Mouse (Mus musculus): ENCODE measurements around the gene Ppp2r3a. TPM values are rescaled to one million over a fixed set of nuclear protein-coding genes. Genes with fewer than 3 reads are reported as not detected.

Gene Ppp2r3a
- polyA plus RNA-seq, 1 experiment: 14.3 TPM

GRCm38 (mm10) chr9:101262815-101263214 lies 11.2 kb upstream of the Ppp2r3a start:
- H3K36me3 ChIP-seq (ENCODE audit: control insufficient read depth, insufficient read depth, low read length, poor library complexity, severe bottlenecking): no peaks in the 10 kb centered on the region
- TF ChIP-seq CTCF (IDR thresholded peaks at IDR 0.05; ENCODE audit: low read depth, low read length) (no peak), POLR2A (IDR thresholded peaks at IDR 0.05; ENCODE audit: insufficient read depth, low read length) (no peak), EP300 (IDR thresholded peaks at IDR 0.05; ENCODE audit: insufficient read depth, low read depth, low read length) (no peak)
- no peaks in the 10 kb centered on the region for H3K9me3 ChIP-seq (replicated peaks; ENCODE audit: control insufficient read depth, insufficient read depth, low read length, poor library complexity, severe bottlenecking)
- no peak overlapping the region for H3K27ac ChIP-seq (ENCODE audit: insufficient read depth, low read length)
- H3K4me3 ChIP-seq (ENCODE audit: low read depth, low read length): no peak overlapping the region
- no peaks in the 10 kb centered on the region for H3K27me3 ChIP-seq (ENCODE audit: control insufficient read depth, insufficient read depth, low read length, poor library complexity, severe bottlenecking)
- no peaks in the 10 kb centered on the region for H3K4me1 ChIP-seq (ENCODE audit: control insufficient read depth, insufficient read depth, low read length)
- H3K9ac ChIP-seq (ENCODE audit: low read depth, poor library complexity, severe bottlenecking): no peak overlapping the region

GRCm38 (mm10) chr9:101261989-101262571 lies 10.5 kb upstream of the Ppp2r3a start:
- Histone ChIP-seq H3K9me3 (replicated peaks; ENCODE audit: control insufficient read depth, insufficient read depth, low read length, poor library complexity, severe bottlenecking) (no peaks in the 10 kb centered on the region), H3K27me3 (ENCODE audit: control insufficient read depth, insufficient read depth, low read length, poor library complexity, severe bottlenecking) (no peaks in the 10 kb centered on the region), H3K4me3 (ENCODE audit: low read depth, low read length) (no peak overlapping the region), H3K9ac (ENCODE audit: low read depth, poor library complexity, severe bottlenecking) (no peak overlapping the region), H3K27ac (ENCODE audit: insufficient read depth, low read length) (no peak overlapping the region), H3K4me1 (ENCODE audit: control insufficient read depth, insufficient read depth, low read length) (no peaks in the 10 kb centered on the region), H3K36me3 (ENCODE audit: control insufficient read depth, insufficient read depth, low read length, poor library complexity, severe bottlenecking) (no peaks in the 10 kb centered on the region)
- no peak for TF ChIP-seq EP300 (IDR thresholded peaks at IDR 0.05; ENCODE audit: insufficient read depth, low read depth, low read length)
- no peak for TF ChIP-seq POLR2A (IDR thresholded peaks at IDR 0.05; ENCODE audit: insufficient read depth, low read length)
- no peak for TF ChIP-seq CTCF (IDR thresholded peaks at IDR 0.05; ENCODE audit: low read depth, low read length)

GRCm38 (mm10) chr9:101261443-101261842 lies 9.8 kb upstream of the Ppp2r3a start:
- no peak for TF ChIP-seq EP300 (IDR thresholded peaks at IDR 0.05; ENCODE audit: insufficient read depth, low read depth, low read length)
- no peak for TF ChIP-seq CTCF (IDR thresholded peaks at IDR 0.05; ENCODE audit: low read depth, low read length)
- no peak for TF ChIP-seq POLR2A (IDR thresholded peaks at IDR 0.05; ENCODE audit: insufficient read depth, low read length)

GRCm38 (mm10) chr9:101253136-101253535 lies 1.5 kb upstream of the Ppp2r3a start:
- H3K36me3 ChIP-seq (ENCODE audit: control insufficient read depth, insufficient read depth, low read length, poor library complexity, severe bottlenecking): no peaks in the 10 kb centered on the region
- H3K27ac ChIP-seq (ENCODE audit: insufficient read depth, low read length): no peak overlapping the region
- no peak for TF ChIP-seq CTCF (IDR thresholded peaks at IDR 0.05; ENCODE audit: low read depth, low read length)
- TF ChIP-seq EP300 (IDR thresholded peaks at IDR 0.05; ENCODE audit: insufficient read depth, low read depth, low read length): no peak
- TF ChIP-seq POLR2A (IDR thresholded peaks at IDR 0.05; ENCODE audit: insufficient read depth, low read length): no peak
- no peaks in the 10 kb centered on the region for H3K4me1 ChIP-seq (ENCODE audit: control insufficient read depth, insufficient read depth, low read length)
- H3K27me3 ChIP-seq (ENCODE audit: control insufficient read depth, insufficient read depth, low read length, poor library complexity, severe bottlenecking): peaks cover 2% of the 10 kb centered on the region
- no peak overlapping the region for H3K9ac ChIP-seq (ENCODE audit: low read depth, poor library complexity, severe bottlenecking)
- no peaks in the 10 kb centered on the region for H3K9me3 ChIP-seq (replicated peaks; ENCODE audit: control insufficient read depth, insufficient read depth, low read length, poor library complexity, severe bottlenecking)
- H3K4me3 ChIP-seq (ENCODE audit: low read depth, low read length): no peak overlapping the region

More at GRCm38 (mm10) chr9:101261443-101261842, 9.8 kb upstream of the Ppp2r3a start:
- Histone ChIP-seq H3K27ac (ENCODE audit: insufficient read depth, low read length) (no peak overlapping the region), H3K27me3 (ENCODE audit: control insufficient read depth, insufficient read depth, low read length, poor library complexity, severe bottlenecking) (no peaks in the 10 kb centered on the region), H3K36me3 (ENCODE audit: control insufficient read depth, insufficient read depth, low read length, poor library complexity, severe bottlenecking) (no peaks in the 10 kb centered on the region), H3K4me3 (ENCODE audit: low read depth, low read length) (no peak overlapping the region), H3K9ac (ENCODE audit: low read depth, poor library complexity, severe bottlenecking) (no peak overlapping the region), H3K9me3 (replicated peaks; ENCODE audit: control insufficient read depth, insufficient read depth, low read length, poor library complexity, severe bottlenecking) (no peaks in the 10 kb centered on the region), H3K4me1 (ENCODE audit: control insufficient read depth, insufficient read depth, low read length) (no peaks in the 10 kb centered on the region)

- H3K9me3 ChIP-seq (replicated peaks; ENCODE audit: control insufficient read depth, insufficient read depth, low read length, poor library complexity, severe bottlenecking): no peaks in the 10 kb centered on the region
- no peaks in the 10 kb centered on the region for H3K4me1 ChIP-seq (ENCODE audit: control insufficient read depth, insufficient read depth, low read length)
- H3K27me3 ChIP-seq (ENCODE audit: control insufficient read depth, insufficient read depth, low read length, poor library complexity, severe bottlenecking): peaks cover 2% of the 10 kb centered on the region
- no peak overlapping the region for H3K4me3 ChIP-seq (ENCODE audit: low read depth, low read length)
- no peak overlapping the region for H3K9ac ChIP-seq (ENCODE audit: low read depth, poor library complexity, severe bottlenecking)
- H3K27ac ChIP-seq (ENCODE audit: insufficient read depth, low read length): no peak overlapping the region
- H3K36me3 ChIP-seq (ENCODE audit: control insufficient read depth, insufficient read depth, low read length, poor library complexity, severe bottlenecking): no peaks in the 10 kb centered on the region
- TF ChIP-seq EP300 (IDR thresholded peaks at IDR 0.05; ENCODE audit: insufficient read depth, low read depth, low read length) (no peak), CTCF (IDR thresholded peaks at IDR 0.05; ENCODE audit: low read depth, low read length) (no peak), POLR2A (IDR thresholded peaks at IDR 0.05; ENCODE audit: insufficient read depth, low read length) (no peak)
Observed at GRCm38 (mm10) chr9:101252541-101252940, 946 bp upstream of the Ppp2r3a start.

GRCm38 (mm10) chr9:101250981-101251643 lies 483 bp downstream of the Ppp2r3a start:
- TF ChIP-seq POLR2A (IDR thresholded peaks at IDR 0.05; ENCODE audit: insufficient read depth, low read length) (no peak), CTCF (IDR thresholded peaks at IDR 0.05; ENCODE audit: low read depth, low read length) (no peak), EP300 (IDR thresholded peaks at IDR 0.05; ENCODE audit: insufficient read depth, low read depth, low read length) (no peak)
- Histone ChIP-seq H3K27me3 (ENCODE audit: control insufficient read depth, insufficient read depth, low read length, poor library complexity, severe bottlenecking) (peaks cover 2% of the 10 kb centered on the region), H3K27ac (ENCODE audit: insufficient read depth, low read length) (no peak overlapping the region)

More at GRCm38 (mm10) chr9:101250981-101251643, 483 bp downstream of the Ppp2r3a start:
- Histone ChIP-seq H3K36me3 (ENCODE audit: control insufficient read depth, insufficient read depth, low read length, poor library complexity, severe bottlenecking) (no peaks in the 10 kb centered on the region), H3K9ac (ENCODE audit: low read depth, poor library complexity, severe bottlenecking) (peak overlapping the region; percentile 97), H3K4me3 (ENCODE audit: low read depth, low read length) (peak overlapping the region; percentile 88), H3K9me3 (replicated peaks; ENCODE audit: control insufficient read depth, insufficient read depth, low read length, poor library complexity, severe bottlenecking) (no peaks in the 10 kb centered on the region), H3K4me1 (ENCODE audit: control insufficient read depth, insufficient read depth, low read length) (no peaks in the 10 kb centered on the region)

Measured in ES-Bruce4 (cell line).